Mouse (Mus musculus) adrenal gland, postnatal 36 days (tissue): Measurements from ENCODE around the gene Slc6a16. TPM values are rescaled to one million over a fixed set of nuclear protein-coding genes. Genes with fewer than 3 reads are reported as not detected.

Source experiments
- DNase-seq, 2 experiments: peaks; one replicate each; pipeline ENCODE4 v3.0.0; 2021; ENCODE audit warnings: mixed read lengths in 1 of 2
- total RNA-seq, 2 experiments: library from RNA; stranded (reverse); gene quantifications; 2 replicates each; pipeline ENCODE4 v1.2.3; 2021

Slc6a16 gene
- total RNA-seq, 2 experiments from 2014 or later, result not detected

DNA sequence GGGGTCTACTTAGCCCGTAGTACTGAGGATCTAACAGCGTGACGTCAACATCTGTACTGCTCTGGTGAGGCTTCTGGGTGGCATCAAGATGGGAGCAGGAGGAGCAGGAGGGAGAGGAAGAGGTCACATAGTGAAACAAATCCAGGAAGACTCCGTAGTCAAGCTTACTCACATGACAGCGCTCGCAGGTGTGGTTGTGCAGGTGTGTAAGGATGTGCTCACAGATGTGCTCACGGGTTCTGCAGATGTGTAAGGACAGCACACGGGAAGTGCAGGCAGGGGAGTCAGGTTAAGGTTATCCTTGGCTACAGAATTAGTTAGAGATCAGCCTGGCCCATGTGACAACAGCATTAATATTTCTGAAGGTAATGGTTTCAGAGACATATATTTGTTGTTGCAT is 12.9 kb downstream of the Slc6a16 start:
- no peak for DNase-seq

DNA sequence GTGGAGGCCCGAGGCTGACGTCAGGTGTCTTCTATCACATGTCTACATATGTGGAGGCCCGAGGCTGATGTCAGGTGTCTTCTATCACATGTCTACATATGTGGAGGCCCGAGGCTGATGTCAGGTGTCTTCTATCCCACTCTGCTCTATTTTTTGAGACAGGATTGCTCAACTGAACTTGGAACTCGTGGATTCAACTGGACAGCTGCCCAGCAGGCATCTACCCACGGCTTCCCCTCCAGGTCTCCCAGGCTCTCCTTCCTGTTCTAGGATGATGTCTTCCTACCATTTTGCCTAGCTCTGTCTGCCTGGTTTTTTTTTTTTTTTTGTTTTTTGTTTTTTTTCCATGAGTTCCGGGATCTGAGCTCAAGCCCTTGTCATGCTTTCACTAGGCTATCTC is 14.9 kb downstream of the Slc6a16 start:
- DNase-seq, result peak; percentile 25 to 47

DNA sequence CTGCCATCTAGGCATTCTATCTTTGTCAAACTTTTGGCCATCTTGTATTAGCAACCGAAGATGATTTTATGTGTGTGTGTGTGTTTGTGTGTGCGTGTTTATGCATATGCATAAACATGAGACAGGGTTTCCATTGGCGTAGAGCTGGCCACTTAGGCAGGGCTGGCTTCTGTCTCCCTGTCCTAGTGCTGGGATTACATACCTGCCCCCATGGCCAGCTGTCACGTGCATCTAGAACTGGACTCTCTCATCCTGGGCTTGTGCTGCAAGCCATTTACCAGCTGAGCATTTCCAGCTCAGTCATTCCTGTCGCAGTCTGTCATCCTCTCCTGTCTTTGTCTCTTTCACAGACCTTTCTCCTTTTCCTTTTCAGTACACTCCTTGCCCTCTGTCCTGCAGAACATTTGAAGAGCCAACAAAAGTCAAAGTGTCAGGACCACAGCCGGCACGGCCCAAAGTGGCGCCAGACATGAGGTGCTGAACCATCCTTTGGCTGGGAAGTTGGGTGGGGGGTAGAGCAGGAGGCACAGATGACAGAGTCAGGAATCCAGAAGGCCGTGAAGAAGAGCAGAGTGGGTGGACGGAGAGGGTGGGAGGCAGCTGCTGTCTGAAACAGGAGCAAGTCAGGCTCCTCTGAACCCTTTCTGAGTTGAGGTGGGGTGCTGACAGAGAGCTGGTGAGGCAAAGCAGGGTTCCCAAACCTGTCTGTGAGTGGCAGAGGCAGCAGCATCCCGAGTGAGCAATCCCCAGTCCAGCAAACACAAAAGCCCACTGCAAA is 16.4 kb downstream of the Slc6a16 start:
- DNase-seq, result no peak

DNA sequence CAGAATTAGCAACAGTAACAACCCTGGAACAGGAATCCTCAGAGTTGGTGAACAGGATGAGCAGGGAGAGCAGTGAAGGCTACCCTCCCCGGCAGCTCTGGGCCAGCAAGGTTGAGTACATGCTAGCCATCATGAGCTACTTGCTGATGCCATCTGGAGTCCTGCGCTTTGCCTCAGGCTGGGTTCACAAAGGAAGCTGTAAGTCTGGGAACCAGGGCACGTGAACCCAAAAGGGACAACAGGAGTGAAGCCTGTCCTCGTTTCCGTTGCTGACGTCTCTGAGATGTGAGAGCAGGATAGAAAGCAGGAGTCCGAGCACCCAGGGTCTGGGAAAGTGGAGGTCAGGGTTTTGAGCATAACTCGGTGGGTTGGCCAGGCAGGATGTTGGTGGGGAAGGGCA is 18.4 kb downstream of the Slc6a16 start:
- DNase-seq, result no peak

DNA sequence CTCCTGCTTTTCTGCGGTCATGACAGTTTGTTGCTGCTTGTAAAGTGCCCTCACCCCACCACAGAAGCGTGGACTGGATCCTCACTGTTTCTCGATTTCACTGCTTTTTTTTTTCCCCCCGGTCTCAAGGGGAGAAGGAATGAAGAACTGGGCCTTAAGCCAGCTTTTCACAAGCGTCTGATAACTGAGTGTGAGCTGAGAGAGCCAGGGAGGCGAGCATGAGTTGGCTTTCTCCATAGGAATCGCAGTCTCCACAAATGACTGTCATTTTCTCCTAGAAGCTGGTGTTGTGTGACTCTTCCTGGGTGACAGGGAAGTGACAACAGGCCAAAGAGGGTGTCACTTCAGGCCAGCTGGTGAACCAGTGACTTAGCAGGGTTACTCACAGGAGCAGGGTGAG is 21.4 kb downstream of the Slc6a16 start:
- no peak for DNase-seq

DNA sequence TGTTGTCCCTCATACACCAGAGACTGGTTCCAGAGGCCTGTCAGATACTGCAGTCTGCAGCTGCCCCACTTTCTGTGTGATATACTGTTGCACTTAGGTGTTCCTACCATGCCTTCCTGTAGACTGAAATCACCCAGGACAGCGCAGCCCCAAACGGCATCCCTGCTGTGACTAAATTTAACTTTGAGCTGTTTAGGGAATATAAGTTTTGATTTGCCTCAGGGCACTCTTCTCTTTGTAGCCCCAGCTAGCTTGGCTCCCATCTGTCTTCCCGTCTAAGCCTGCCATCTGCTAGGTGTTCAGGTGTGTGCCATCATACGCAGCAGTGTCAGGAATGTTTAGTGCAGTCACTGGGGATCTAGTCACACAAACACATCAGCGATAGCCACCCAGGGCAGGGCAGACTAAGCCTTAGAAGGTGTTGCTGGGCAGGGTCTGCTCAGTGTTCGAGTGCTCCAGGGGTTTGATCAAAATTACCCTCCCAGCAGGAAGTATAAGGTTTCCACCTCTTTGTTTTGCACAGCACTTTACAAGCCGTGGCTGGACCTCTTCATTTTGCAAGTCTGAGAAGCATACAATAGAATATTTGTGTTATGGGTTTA is 22.2 kb downstream of the Slc6a16 start:
- no peak for DNase-seq

DNA sequence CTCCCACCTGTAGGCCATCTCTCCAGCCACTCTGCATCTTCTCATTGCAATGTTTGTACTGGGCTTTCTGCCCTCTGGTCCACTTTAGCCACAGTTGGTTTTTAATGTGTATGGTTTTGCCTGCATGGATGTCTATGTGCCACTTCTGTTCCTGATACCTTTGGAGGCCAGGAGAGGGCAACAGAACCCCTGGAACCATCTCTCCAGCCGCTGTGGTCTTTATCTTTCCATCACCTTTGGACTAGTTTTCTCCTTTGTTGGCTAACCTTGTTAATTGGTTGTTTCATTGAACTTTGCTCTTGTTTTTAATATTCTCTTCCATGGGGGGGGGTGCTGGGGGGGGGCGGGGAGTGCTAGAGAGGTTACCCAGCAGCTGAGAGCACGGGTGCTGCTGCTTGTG is 23.5 kb downstream of the Slc6a16 start:
- no peak for DNase-seq

DNA sequence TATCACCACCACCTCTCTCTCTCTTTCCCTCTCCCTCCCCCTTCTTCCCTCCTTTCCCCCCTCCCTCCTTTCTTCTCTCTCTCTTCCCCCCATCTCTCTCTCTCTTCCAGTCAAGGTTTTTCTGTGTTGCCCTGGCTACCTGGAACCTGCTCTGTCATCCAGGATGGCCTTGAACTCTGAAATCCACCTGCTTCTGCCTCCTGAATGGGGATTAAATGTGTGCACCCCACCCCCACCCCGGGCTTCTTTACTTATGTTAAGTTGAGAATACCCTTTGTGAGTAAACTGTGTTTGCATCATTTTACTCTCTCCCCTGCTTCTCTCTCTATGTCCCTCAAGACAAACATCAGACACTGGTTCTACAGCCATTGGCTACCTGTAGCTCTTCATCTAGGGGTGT is 24.6 kb downstream of the Slc6a16 start:
- DNase-seq, result no peak

DNA sequence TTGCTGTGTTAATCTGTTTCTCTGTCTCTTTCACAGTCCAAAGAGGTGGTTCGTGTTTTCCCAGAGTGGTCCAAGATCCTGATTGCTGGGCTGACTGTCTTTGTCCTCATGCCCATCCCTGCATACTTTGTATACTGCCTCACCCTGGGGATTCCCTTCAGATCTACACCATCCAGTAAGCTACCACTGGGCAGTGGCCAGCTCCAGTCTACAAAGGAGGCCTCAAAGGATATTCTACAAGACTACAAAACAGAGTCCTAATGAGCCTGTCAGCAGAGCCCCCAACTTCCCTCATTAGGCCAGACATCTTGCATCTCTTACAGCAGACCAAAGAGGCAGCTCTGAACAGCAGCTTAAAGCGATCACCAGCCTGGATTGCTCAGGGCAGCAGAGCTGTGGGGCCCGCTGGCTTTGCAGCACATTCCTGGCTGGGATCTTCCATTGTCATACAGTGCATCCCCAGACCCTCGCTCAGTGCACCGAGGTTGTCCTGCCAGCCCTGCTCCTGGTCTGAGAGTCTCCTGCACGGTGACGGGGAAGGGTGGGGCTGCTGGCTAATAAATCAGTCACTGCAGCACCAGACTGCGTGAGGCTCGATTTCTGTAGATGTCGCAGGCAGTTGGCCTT is 32.0 kb downstream of the Slc6a16 start:
- DNase-seq, result no peak

DNA sequence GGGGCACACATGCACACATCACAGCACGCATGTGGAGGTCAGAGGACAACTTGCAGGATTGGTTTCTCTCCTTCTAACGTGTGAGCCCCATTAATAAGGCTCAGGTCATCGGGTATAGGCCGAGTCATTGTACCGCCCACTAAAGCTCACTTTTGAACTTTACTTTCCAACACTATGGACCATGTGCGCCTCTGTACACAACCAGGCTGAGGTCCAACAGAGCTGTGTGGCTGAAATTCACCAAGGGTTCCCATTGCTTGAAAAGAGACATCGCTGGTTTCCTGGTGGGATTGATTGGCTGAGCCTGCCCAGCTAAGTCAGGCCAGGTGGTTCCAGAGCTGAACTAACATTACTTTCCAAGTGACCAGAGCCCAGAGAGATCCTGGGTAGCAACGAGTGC is 32.8 kb downstream of the Slc6a16 start:
- no peak for DNase-seq

DNA sequence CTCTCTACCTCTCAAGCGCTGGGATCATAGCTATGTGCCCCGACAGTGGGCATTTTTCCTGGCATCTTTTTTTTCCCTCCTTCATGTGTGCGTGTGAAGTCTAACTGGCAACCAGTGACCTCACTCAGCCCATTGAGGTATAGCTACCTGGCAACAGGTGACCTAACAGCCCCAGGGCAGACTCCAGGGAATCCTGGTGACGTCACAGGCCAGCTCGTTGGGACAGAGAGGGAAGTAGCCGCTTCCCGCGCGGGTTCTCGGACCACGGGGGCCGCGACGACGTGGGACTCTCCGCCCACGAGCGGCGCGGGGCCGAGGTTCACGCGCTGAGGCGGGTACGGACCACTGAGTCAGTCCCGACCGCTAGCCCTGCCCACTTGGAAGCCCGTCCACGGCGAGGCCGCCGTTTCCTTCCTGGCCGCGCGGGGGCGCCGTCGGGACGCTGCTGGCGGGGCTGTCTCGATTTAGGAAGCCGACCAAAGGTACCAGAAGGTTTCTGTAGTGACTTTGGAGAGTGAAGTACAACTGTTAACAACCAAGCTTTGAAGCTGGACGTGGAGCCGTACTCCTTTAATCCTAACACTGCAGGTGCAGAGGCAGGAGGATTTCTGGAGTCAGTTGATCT is 36.4 kb downstream of the Slc6a16 start, which contains the start of gene Slc6a21:
Gene Slc6a21 (plus strand): TSS at position 378 of the 625 bp plus-strand sequence.
- DNase-seq, result peak; percentile 82 to 87

DNA sequence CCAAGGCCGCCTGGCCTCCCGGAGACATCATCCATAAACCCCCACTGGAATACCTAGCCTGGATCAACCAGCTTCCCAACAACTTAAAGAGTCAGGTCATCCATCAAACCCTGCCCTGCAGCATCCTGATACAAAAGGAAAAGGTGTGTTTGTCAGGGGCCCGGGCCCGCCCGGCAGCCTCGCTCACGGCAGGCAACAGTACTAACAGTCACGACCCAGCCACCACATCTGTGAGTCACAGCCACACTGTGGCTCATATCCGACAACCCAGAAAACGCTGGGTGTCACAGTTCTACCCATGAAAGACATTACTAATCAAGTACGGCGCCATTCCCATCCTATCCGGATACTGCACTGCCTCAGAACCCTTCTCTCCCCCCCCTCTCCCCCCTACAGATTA is 45.6 kb downstream of the Slc6a16 start:
- DNase-seq, result no peak

DNA sequence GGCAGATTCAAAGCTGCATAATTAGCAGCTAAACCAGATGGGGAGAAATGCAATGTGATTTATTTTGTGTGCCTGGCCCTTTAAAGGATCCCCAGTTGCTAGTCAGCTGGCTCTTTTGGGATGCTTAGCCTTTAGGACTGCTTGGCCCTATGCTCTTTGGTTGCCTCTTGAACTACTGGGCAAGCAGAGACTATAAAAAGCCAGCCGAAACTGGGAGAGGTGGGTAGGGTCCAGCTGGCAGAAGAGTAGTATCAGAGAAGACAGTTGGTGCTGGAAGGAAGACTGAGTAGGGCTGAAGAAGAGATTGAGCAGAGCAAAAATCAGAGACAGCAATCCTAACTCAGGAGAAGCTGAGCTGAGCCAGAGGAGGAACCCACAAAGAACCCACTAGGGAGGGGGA is 55.7 kb downstream of the Slc6a16 start:
- no peak for DNase-seq

DNA sequence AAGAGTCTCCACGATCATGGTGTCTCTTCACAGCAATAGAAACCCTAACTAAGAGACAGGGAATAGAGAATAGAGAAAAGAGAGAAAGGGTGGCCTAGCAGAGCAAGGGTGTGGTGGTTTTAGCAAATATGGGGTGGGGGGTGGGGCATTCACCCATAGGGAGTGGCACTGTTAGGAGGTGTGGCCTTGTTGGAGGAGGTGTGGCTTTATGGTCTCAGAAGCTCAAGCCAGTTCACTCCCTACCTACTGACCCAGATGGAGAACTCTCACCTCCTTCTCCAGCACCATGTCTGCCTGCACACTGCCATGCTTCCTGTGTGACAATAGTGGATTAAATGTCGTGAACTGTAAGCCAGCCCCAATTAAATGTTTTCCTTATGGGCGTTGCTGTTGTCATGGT is 56.7 kb downstream of the Slc6a16 start:
- DNase-seq, result peak in 1 of 2 experiments; percentile 21

DNA sequence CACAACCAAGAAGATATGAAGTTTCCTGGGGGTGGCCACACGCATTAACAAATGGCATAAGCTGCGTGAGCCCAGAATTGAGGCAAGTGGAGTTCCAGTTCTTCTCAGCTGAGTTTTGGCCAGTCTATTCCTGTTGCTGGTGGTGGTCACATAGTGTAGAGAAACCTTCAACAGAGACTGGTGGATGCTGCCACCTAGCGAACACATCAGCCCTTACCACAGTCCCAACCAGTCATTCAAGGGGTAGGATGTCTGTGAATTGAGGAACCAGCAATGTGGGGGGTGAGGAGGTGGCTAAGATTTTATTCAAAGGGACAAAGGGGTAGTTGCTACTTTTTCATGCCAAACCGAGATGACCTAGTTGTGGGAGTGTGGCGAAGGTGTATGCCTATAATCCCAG is 58.9 kb downstream of the Slc6a16 start:
- peak in 1 of 2 experiments; percentile 55 for DNase-seq

DNA sequence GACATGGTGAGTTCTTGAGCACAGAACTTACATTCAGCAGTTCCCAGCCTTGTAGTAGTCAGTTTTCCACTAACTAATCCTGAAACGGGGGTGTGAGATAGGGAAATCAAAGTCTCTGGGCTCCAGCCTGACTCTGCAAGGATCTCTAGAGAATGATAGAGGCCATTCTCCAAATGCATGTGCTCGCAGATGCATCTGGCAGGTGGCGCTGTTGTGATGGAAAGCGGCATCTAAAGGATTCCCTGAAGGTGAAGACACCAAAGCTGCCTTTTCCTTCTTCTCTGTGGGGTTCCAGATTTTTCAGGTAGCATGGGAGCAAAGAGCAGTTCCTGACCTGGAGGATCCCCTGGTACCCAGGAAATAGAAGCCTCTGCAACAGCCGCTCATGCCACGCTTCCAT is 59.4 kb downstream of the Slc6a16 start:
- DNase-seq, result peak; percentile 71 to 80

DNA sequence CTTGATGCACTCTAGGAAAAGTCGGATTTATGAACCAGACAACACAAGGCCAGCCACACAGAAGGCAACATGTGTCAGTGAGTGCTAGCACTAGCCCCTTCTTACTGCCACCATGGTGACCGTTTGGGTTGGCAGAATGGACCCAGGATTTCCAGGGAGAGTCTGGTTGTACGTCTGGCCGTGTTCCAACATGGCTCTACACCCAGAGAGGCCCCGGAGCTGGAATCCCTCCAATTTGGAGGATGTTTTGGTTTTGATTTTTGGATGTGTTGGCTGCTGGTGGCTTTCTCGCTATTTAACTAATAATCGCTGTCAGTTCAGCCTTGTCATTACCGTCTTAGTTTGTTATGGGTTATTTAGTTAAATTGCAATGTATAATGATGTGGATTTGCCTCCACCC is 61.7 kb downstream of the Slc6a16 start:
- DNase-seq, result no peak

DNA sequence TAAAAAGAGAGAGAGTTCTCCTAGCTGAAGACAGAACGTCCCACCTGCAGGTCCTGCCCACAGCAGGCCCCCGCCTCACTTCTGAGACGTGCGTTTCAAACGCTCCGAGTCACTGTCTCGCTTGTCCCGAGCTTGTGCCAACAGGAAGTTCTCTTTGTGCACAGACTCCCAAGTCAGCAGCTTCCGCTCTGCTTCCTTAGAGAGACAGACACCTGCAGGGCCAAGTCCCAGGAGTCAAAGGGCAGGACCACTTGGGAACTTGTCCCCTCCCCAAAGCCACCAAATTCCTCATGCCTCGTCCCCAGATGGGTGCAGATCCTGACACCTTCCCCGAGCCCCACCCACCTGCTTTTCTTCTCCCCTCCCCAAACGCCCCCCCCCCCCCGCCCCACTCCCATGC is 64.0 kb downstream of the Slc6a16 start:
- no peak for DNase-seq

DNA sequence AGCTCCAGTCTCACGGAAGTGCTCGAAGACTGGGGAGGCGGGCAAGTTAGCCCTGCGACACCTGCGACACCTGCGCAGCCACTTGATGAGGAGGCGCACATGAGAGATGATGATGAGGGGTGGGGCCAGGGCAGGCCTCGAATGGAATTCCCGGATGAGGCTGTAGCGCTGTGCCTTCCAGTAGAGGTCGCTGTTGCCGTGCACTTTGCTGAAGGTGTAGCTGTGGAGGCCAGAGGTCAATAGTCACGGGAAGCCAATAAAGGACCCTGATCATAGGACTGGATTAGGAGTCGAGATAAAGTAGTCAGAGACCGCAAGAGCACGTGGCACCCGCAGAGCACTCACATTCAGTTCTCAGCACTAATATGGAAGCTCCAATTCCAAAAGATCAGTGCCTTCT is 64.4 kb downstream of the Slc6a16 start:
- DNase-seq, result peak; percentile 68 to 77

DNA sequence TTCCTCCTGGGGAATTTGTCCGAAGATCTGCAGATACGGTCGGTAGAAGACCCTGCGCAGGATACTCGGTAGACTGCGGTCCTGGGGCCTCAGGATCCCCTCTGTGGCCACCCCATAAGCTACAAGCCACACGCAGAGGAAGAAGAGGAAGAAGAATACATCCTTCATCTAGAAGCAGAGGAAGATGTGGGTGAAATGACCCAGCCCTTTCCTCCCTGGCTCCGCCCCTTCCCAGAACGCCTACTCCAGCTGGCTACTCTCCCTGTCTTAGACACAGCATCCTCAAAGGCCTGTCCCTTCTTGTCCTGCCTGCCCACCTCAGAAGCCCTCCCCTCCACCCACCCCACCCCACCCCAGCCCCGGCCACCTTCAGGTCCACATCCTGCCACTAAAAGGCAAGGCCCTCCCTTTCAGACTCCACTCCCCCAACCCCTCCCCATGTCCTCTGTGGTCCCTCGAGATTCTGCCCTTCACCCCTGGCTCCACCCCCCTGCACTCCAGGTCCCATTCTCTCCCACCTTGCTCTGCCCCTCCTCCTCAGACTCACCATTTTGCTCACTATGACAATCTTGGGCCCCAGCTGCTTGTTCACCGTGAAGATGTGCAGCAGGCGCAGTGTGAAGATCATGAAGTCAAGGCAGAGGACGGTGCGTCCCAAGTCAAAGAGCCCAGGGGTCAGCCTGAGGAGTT is 67.8 kb downstream of the Slc6a16 start:
- DNase-seq, result no peak

DNA sequence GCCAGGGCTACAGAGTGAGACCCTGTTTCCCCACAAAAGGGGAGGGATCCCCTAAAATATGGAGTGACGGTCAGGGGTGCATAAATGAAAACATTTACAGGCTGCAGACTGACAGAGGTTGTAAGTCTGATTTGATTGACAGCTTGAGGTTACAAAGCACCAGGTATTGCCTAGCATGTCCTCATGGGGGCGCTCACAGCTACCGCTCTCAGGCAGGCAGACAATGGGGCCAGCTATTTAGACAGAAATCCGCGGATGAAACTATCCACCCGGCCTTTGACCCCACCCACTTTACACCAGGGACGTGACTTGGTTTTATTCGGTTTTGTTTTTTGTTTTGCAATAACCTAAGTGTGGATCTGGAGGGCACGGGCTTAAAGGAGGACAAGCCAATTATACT is 68.6 kb downstream of the Slc6a16 start:
- DNase-seq, result peak; percentile 63 to 66

DNA sequence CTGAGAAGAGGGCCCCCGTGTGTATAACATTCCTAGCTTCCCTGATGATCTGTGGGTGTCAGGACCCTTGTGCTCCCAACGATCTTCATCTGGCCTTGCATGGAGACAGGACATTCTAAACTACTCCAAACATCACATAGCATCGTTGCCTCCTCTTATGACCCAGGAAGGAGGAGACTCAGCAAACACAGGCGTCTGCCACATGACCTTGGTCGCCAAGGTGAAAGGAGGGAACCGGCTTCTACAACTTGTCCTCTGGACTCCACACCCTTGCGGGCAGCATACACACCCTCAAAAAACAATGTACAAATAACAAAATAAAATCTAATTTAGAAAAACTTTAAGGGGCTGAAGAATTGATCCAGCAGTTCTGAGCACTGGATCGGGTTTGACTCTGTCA is 71.1 kb downstream of the Slc6a16 start:
- DNase-seq, result peak; percentile 32 to 39
